Comparison of ENCODE assay signal across 15 mouse cellular contexts in the genomic region with DNA sequence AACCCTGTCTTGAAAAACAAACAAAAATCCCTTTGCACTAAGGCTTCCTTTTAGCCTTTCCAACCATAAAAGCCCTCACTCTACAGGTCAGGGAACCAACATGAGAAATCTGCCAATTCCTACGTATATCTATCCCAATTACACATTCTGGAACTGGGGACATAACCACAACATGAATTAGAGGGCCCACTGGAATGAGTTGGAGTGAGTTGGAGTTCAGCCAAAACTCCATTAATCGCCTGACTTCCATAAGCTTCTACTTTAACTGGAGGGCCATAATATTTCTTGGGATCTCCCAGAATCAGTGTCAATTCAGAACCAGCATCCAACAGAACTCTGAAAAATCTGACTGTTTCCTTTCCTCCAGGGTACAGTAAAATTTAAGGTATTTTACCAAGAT. TPM values are rescaled to one million over a fixed set of nuclear protein-coding genes. Genes with fewer than 3 reads are reported as not detected.
DNase-seq lines count a peak whose midpoint lies in the region; ATAC-seq and TF ChIP-seq lines count a peak whose summit lies in the region.
"Had no signal": no experiment of that assay in that cellular context is flagged by ENCODE, and none has a peak within 500 bp of the region (broad histone marks: within the 10 kb centered on the region; RNA-seq: fewer than 3 reads in every experiment).

No protein-coding gene starts in this region.

- no peaks in the 10 kb centered on the region for H3K36me3 ChIP-seq in forebrain, embryonic 14.5 days (ENCODE audit: control insufficient read depth, insufficient read depth, low read length)
- no peaks in the 10 kb centered on the region for H3K36me3 ChIP-seq in forebrain, embryonic 15.5 days
- no peaks in the 10 kb centered on the region for H3K36me3 ChIP-seq in lung, embryonic 14.5 days (ENCODE audit: insufficient read depth)
- no peaks in the 10 kb centered on the region for H3K36me3 ChIP-seq in stomach, postnatal 0 days (ENCODE audit: control insufficient read depth, insufficient read depth, low read length)
- H3K36me3 ChIP-seq: embryonic facial prominence, embryonic 13.5 days; heart, embryonic 12.5 days; hindbrain, embryonic 10.5 days had no signal

- no peak overlapping the region for H3K4me3 ChIP-seq in forebrain, embryonic 14.5 days (ENCODE audit: low read depth, low read length)
- no peak overlapping the region for H3K4me3 ChIP-seq in forebrain, embryonic 15.5 days
- no peak overlapping the region for H3K4me3 ChIP-seq in lung, embryonic 14.5 days (ENCODE audit: low read depth, low read length)
- no peak overlapping the region for H3K4me3 ChIP-seq in lung, adult 2 months (replicated peaks; ENCODE audit: extremely low read depth, low read depth, low read length)
- H3K4me3 ChIP-seq in stomach, postnatal 0 days (ENCODE audit: low read depth, low read length), result no peak overlapping the region
- H3K4me3 ChIP-seq: embryonic facial prominence, embryonic 13.5 days; heart, embryonic 12.5 days; hindbrain, embryonic 10.5 days had no signal

- H3K4me1 ChIP-seq in forebrain, embryonic 14.5 days (ENCODE audit: control insufficient read depth, insufficient read depth, low read length), result no peaks in the 10 kb centered on the region
- H3K4me1 ChIP-seq in forebrain, embryonic 15.5 days, result no peaks in the 10 kb centered on the region
- H3K4me1 ChIP-seq in lung, embryonic 14.5 days (ENCODE audit: insufficient read depth), result no peaks in the 10 kb centered on the region
- no peaks in the 10 kb centered on the region for H3K4me1 ChIP-seq in lung, adult 2 months (ENCODE audit: control insufficient read depth, insufficient read depth, low read length)
- H3K4me1 ChIP-seq in stomach, postnatal 0 days (replicated peaks; ENCODE audit: control insufficient read depth, insufficient read depth), result no peaks in the 10 kb centered on the region
- H3K4me1 ChIP-seq: embryonic facial prominence, embryonic 13.5 days; heart, embryonic 12.5 days; hindbrain, embryonic 10.5 days had no signal

- no peaks in the 10 kb centered on the region for H3K9me3 ChIP-seq in forebrain, embryonic 14.5 days (replicated peaks; ENCODE audit: control insufficient read depth, low read length)
- no peaks in the 10 kb centered on the region for H3K9me3 ChIP-seq in forebrain, embryonic 15.5 days
- no peaks in the 10 kb centered on the region for H3K9me3 ChIP-seq in lung, embryonic 14.5 days (ENCODE audit: low read depth, low read length)
- H3K9me3 ChIP-seq in stomach, postnatal 0 days (ENCODE audit: control insufficient read depth, low read length), result no peaks in the 10 kb centered on the region
- H3K9me3 ChIP-seq: embryonic facial prominence, embryonic 13.5 days; heart, embryonic 12.5 days; hindbrain, embryonic 10.5 days had no signal

- no peak overlapping the region for H3K27ac ChIP-seq in forebrain, embryonic 14.5 days (ENCODE audit: low read depth, low read length)
- H3K27ac ChIP-seq in forebrain, embryonic 15.5 days (replicated peaks), result no peak overlapping the region
- no peak overlapping the region for H3K27ac ChIP-seq in lung, embryonic 14.5 days (ENCODE audit: low read depth)
- 0 out of 2 replicates have a peak overlapping the region, but pooled peaks have one; percentile 18 for H3K27ac ChIP-seq in stomach, postnatal 0 days (replicated peaks)
- H3K27ac ChIP-seq: embryonic facial prominence, embryonic 13.5 days; hindbrain, embryonic 10.5 days; hindbrain, embryonic 14.5 days had no signal

- 36% methylated on average over 2 of the region's 2 CpGs for WGBS in forebrain, embryonic 14.5 days
- WGBS in forebrain, embryonic 15.5 days, result 42% methylated on average over 2 of the region's 2 CpGs
- WGBS in lung, embryonic 14.5 days, result 44% methylated on average over 2 of the region's 2 CpGs
- WGBS in lung, adult 2 months, result 61% methylated on average over 2 of the region's 2 CpGs
- 56% methylated on average over 2 of the region's 2 CpGs for WGBS in stomach, postnatal 0 days

- no peaks in the 10 kb centered on the region for H3K27me3 ChIP-seq in forebrain, embryonic 14.5 days (replicated peaks; ENCODE audit: control insufficient read depth, insufficient read depth, low read length)
- no peaks in the 10 kb centered on the region for H3K27me3 ChIP-seq in forebrain, embryonic 15.5 days
- H3K27me3 ChIP-seq in lung, embryonic 14.5 days (ENCODE audit: insufficient read depth, low read length), result no peaks in the 10 kb centered on the region
- no peaks in the 10 kb centered on the region for H3K27me3 ChIP-seq in stomach, postnatal 0 days (ENCODE audit: control insufficient read depth, insufficient read depth, low read length)

- H3K9ac ChIP-seq in forebrain, embryonic 14.5 days (ENCODE audit: low read length), result no peak overlapping the region
- no peak overlapping the region for H3K9ac ChIP-seq in forebrain, embryonic 15.5 days (replicated peaks)
- H3K9ac ChIP-seq in lung, embryonic 14.5 days, result no peak overlapping the region
- H3K9ac ChIP-seq in stomach, postnatal 0 days (ENCODE audit: low read length), result no peak overlapping the region
- H3K9ac ChIP-seq: embryonic facial prominence, embryonic 13.5 days; heart, embryonic 12.5 days; hindbrain, embryonic 14.5 days had no signal

- no peak overlapping the region for H3K4me2 ChIP-seq in forebrain, embryonic 14.5 days (ENCODE audit: low read length)
- no peak overlapping the region for H3K4me2 ChIP-seq in forebrain, embryonic 15.5 days (replicated peaks)
- no peak overlapping the region for H3K4me2 ChIP-seq in lung, embryonic 14.5 days
- no peak overlapping the region for H3K4me2 ChIP-seq in stomach, postnatal 0 days (replicated peaks; ENCODE audit: low read depth)
- H3K4me2 ChIP-seq: embryonic facial prominence, embryonic 13.5 days; heart, embryonic 12.5 days; hindbrain, embryonic 14.5 days had no signal

- DNase-seq in forebrain, embryonic 14.5 days (ENCODE audit: low spot score), result peak; percentile 19
- DNase-seq in lung, embryonic 14.5 days, result peak; percentile 42
- no peak for DNase-seq in lung, adult 2 months
- peak; percentile 51 for DNase-seq in brain, embryonic 14.5 days (ENCODE audit: low read depth)
- no peak for DNase-seq in stomach, postnatal 0 days (ENCODE audit: low spot score)
- DNase-seq in urinary bladder, postnatal 4 days (ENCODE audit: low spot score in 2 of 2), result no peak
- DNase-seq: cerebellum, adult 11-12 months; cerebellum, adult 9-10 months; cerebellum, postnatal 25 days; gastrocnemius, postnatal 14 days had no signal

- TF ChIP-seq POLR2A in lung, adult 2 months (IDR thresholded peaks at IDR 0.05; ENCODE audit: borderline replicate concordance, extremely low read depth, low read depth, low read length), result no peak
- no peak for TF ChIP-seq POLR2A in brain, embryonic 14.5 days (IDR thresholded peaks at IDR 0.05; ENCODE audit: borderline replicate concordance, extremely low read depth, insufficient read depth, insufficient read length, poor library complexity, severe bottlenecking)

- peak; percentile 20; the same call in 1 of the 2 replicates for ATAC-seq in forebrain, embryonic 14.5 days
- ATAC-seq in forebrain, embryonic 15.5 days (replicated peaks), result no peak
- no peak for ATAC-seq in lung, embryonic 14.5 days (ENCODE audit: insufficient read depth)
- no peak for ATAC-seq in stomach, postnatal 0 days (ENCODE audit: low FRiP score, low TSS enrichment)

- no peak for TF ChIP-seq EP300 in stomach, postnatal 0 days (optimal IDR thresholded peaks at IDR 0.05)

- no peak for TF ChIP-seq CTCF in lung, embryonic 14.5 days (IDR thresholded peaks at IDR 0.05; ENCODE audit: low read depth)
- TF ChIP-seq CTCF in lung, adult 2 months (IDR thresholded peaks at IDR 0.05; ENCODE audit: insufficient read depth, low read length), result no peak
- no peak for TF ChIP-seq CTCF in brain, embryonic 14.5 days (IDR thresholded peaks at IDR 0.05; ENCODE audit: borderline replicate concordance, extremely low read depth, insufficient read depth, insufficient read length)
- no peak for TF ChIP-seq CTCF in stomach, postnatal 0 days (IDR thresholded peaks at IDR 0.05; ENCODE audit: low read depth)

RNA-seq across cellular contexts. Expression of gene Nyx, which starts 53.2 kb away (rescaled TPM):
- 0.08 TPM in 1 of 2 replicates, not detected in the other for polyA plus RNA-seq in forebrain, embryonic 14.5 days (2014; fragmentation: Nextera tagmentation; extraction: Ambion mirVana)
- 0.10 and 0.13 TPM in 2 replicates for polyA plus RNA-seq in forebrain, embryonic 15.5 days (2015; fragmentation: Nextera tagmentation; extraction: Ambion mirVana)
- 0.03 and 0.05 TPM in 2 replicates for polyA plus RNA-seq in lung, embryonic 14.5 days (2014; fragmentation: Nextera tagmentation; extraction: Ambion mirVana)
- 0.72 and 0.92 TPM in 2 replicates for polyA plus RNA-seq in lung, adult 2 months (2012; rRNA removed)
- 0.34 and 0.53 TPM in 2 replicates for polyA plus RNA-seq in brain, embryonic 14.5 days (2012; rRNA removed)
- polyA plus RNA-seq in stomach, postnatal 0 days (2015; fragmentation: Nextera tagmentation; extraction: Ambion mirVana), result 0.04 and 0.08 TPM in 2 replicates

Comparison
In these comparisons a context has a peak if more than half of its experiments do, and no peak if none do; other contexts are left out.
1. DNase-seq: peak in forebrain, embryonic 14.5 days (single experiment), lung, embryonic 14.5 days (single experiment) and brain, embryonic 14.5 days (single experiment); none in lung, adult 2 months (single experiment), stomach, postnatal 0 days (single experiment) and urinary bladder, postnatal 4 days (0 of 2).